Mouse (Mus musculus) spleen, postnatal 10 days (tissue): ENCODE measurements around the gene Olfr361.
"Not testable (repeated sequence)": the region's sequence is repeated elsewhere in the genome, so short reads cannot be mapped to it uniquely, and the experiment has no call there.

ENCODE experiments used
- DNase-seq, 2 experiments: peaks; one replicate each; pipeline ENCODE4 v3.0.0; 2021 to 2022; ENCODE audit warnings: low spot score in 2 of 2

Gene Olfr361

DNA sequence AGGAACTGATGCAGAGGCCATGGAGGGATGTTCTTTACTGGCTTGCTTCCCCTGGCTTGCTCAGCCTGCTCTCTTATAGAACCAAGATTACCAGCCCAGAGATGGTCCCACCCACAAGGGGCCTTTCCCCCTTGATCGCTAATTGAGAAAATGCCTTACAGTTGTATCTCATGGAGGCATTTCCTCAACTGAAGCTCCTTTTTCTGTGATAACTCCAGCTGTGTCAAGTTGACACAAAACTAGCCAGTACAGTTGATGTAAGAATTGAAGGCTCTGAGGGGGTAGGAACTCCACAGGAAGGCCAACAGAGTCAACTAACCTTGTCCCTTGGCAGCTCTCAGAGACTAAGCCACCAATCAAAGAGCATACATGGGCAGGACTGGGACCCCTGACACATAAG, at the start of gene Olfr361:
Olfr361 (minus strand) TSS at position 101 of the 400 bp plus-strand sequence.
- DNase-seq = not testable (repeated sequence)

DNA sequence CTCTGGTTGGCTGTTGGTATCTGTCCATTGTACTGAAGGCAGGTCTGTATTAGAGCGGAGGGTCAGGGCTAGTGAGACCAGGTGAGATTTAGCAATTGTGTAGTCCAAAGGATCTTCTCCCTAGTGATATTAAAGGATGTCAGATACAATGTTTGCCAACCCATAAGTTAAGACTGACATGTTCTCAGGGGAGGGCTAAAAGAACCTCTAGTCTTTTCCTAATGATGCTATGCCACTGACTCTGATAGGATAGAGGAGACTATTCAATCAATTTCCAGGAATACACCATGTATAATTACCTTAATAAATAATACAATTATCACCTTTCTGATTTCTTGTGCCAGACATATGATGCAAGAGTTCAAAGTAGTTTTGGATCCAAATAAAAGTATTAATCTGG, 28.7 kb upstream of the Olfr361 start, which contains the start of gene Olfr362:
Olfr362 (minus strand) TSS at position 101 of the 400 bp plus-strand sequence.
- no peak for DNase-seq

DNA sequence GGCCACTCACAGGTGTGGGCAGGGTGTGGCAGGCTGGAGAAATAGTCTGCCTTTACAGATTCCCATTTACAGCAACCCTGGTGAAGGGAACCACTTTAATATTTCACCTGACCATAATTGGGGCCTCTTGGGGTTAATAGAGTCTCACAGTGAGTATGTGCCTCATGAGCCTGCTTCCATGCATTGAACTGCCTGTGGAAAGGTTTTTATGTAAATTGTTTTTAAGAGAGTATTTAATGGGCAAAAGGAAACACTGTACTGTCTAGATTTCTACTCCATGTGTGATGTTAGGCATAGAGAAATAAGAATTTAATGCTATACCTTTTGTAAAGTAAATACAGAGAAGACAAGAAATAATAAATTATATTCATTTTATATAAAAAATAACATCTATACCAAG, 23.6 kb downstream of the Olfr361 start, which contains the start of gene Olfr360:
Olfr360 (plus strand) TSS at position 301 of the 400 bp plus-strand sequence.
- no peak for DNase-seq
